Mouse (Mus musculus): ENCODE results near the gene Gm21761.
"Not testable (repeated sequence)": the region's sequence is repeated elsewhere in the genome, so short reads cannot be mapped to it uniquely, and the experiment has no call there.

- not testable (repeated sequence) for TF ChIP-seq POLR2A (IDR thresholded peaks at IDR 0.05; ENCODE audit: low read depth, low read length); CTCF (conservative IDR thresholded peaks at IDR 0.05; ENCODE audit: insufficient read depth, insufficient read length, low read depth, low read length)
Measured at GRCm38 (mm10) chr13:119894685-119895084, 34.4 kb downstream of the Gm21761 start, which contains the start of gene Tcstv1.

Data from kidney, adult 2 months (tissue).